In genomic region chr3:89646813-89647255, GRCm38 (mm10) we compare ENCODE assay signal across 8 mouse cellular contexts.
DNase-seq lines count a peak whose midpoint lies in the region; ATAC-seq and TF ChIP-seq lines count a peak whose summit lies in the region.

No protein-coding gene starts in this region.

- H3K9ac ChIP-seq in midbrain, postnatal 0 days (replicated peaks; ENCODE audit: low read length, poor library complexity, severe bottlenecking): no peak overlapping the region

- peak; percentile 51 for DNase-seq in ZHBTc4 (ENCODE audit: low read depth, low spot score)
- peak; percentile 30 for DNase-seq in cerebellum, adult 8-10 months
- DNase-seq in frontal cortex, postnatal 36 days (ENCODE audit: low spot score in 2 of 2): peak; percentile 86 to 89
- peak; percentile 36 for DNase-seq in kidney, adult 9 months
- peak; percentile 91 to 95 for DNase-seq in left cerebral cortex, postnatal 25 days (ENCODE audit: low spot score in 2 of 2)
- DNase-seq in midbrain, postnatal 0 days (ENCODE audit: low spot score): peak; percentile 87
- no peak for DNase-seq in thymus, postnatal 4 days
- no peak for DNase-seq in yolk sac, embryonic 10.5 days (ENCODE audit: low spot score)

- 42% methylated on average over 5 of the region's 5 CpGs for WGBS in midbrain, postnatal 0 days

- peak overlapping the region; percentile 81 for H3K27ac ChIP-seq in midbrain, postnatal 0 days (ENCODE audit: low read depth, low read length)

- H3K4me1 ChIP-seq in midbrain, postnatal 0 days (ENCODE audit: insufficient read depth, low read length): peaks cover 26% of the 10 kb centered on the region

- peak; percentile 18 for ATAC-seq in midbrain, postnatal 0 days (ENCODE audit: low FRiP score)

- no peak for TF ChIP-seq CTCF in midbrain, postnatal 0 days (IDR thresholded peaks at IDR 0.05)

- H3K4me2 ChIP-seq in midbrain, postnatal 0 days (ENCODE audit: low read depth, low read length, poor library complexity, severe bottlenecking): no peak overlapping the region

- no peak overlapping the region for H3K4me3 ChIP-seq in midbrain, postnatal 0 days (ENCODE audit: low read depth, low read length)

- intact Hi-C loops in left cerebral cortex, postnatal 25 days (cut with DNase I): no loop called here

- no peaks in the 10 kb centered on the region for H3K9me3 ChIP-seq in midbrain, postnatal 0 days (ENCODE audit: low read length)

- H3K27me3 ChIP-seq in midbrain, postnatal 0 days (ENCODE audit: insufficient read depth, low read length): no peaks in the 10 kb centered on the region

- H3K36me3 ChIP-seq in midbrain, postnatal 0 days (ENCODE audit: insufficient read depth, low read length): no peaks in the 10 kb centered on the region; the same call in 1 of the 2 replicates

Comparison
In these comparisons a context has a peak if more than half of its experiments do, and no peak if none do; other contexts are left out.
1. DNase-seq: peak in ZHBTc4 (single experiment), cerebellum, adult 8-10 months (single experiment), frontal cortex, postnatal 36 days (2 of 2), kidney, adult 9 months (single experiment), left cerebral cortex, postnatal 25 days (2 of 2) and midbrain, postnatal 0 days (single experiment); none in thymus, postnatal 4 days (single experiment) and yolk sac, embryonic 10.5 days (single experiment).